Mouse (Mus musculus) CD4-positive, CD25-positive, alpha-beta regulatory T cell, adult 4 months (primary cell): ENCODE results near the gene Frmd7. TPM values are rescaled to one million over a fixed set of nuclear protein-coding genes. Genes with fewer than 3 reads are reported as not detected.

Experiments
- ATAC-seq: one replicate; pipeline ENCODE4 v1.8.0; 2017
- polyA plus RNA-seq, 2 experiments: library from polyadenylated mRNA; unstranded; fragments of 100-300 nt; shearing (Covaris generic); gene quantifications; one replicate each; pipeline ENCODE4 v1.2.1; 2017

The Frmd7 gene
- polyA plus RNA-seq, 2 experiments from 2014 or later = 0.15 to 0.29 TPM

DNA sequence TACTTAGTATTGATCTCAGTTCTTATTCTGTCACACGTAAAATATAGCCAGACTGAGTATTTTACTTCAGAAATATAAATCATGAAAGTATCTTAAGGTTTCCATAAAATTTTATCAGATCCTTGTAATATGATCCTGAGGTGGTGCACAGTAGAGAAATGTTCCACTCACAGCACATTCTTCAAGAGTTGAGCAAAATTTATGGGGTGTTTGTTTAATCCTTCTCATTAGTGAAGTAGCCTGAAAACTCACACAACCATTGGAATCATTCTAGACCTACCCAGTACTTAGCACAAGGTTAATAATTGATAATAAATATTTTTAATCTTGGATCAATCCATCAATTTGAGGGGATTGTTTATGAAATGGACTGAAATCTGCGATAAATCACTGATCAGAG, 78.7 kb downstream of the Frmd7 start:
- no peak for ATAC-seq

GRCm38 (mm10) chrX:50850428-50851184, 91.9 kb downstream of the Frmd7 start:
- no peak for ATAC-seq

Other genes with a start within 250 kb of the Frmd7 start
- 1 to 10 TPM; 8.7 to 9.4 TPM for gene Stk26, start 101.7 kb downstream of the Frmd7 start, polyA plus RNA-seq
- 10 to 100 TPM; 18.7 to 22.5 TPM for gene Rap2c, start 75.3 kb upstream of the Frmd7 start, polyA plus RNA-seq